Mouse (Mus musculus): Measurements from ENCODE around the gene Th. TPM values are rescaled to one million over a fixed set of nuclear protein-coding genes. Genes with fewer than 3 reads are reported as not detected.

The Th gene
- total RNA-seq, 2 experiments from 2014 or later, result not detected

- ATAC-seq (replicated peaks; ENCODE audit: low FRiP score, low TSS enrichment, poor library complexity, severe bottlenecking), result no peak
Measured at GRCm38 (mm10) chr7:142905606-142906005, 25.3 kb downstream of the Th start.

GRCm38 (mm10) chr7:142904331-142904730 lies 26.6 kb downstream of the Th start:
- no peak for ATAC-seq (replicated peaks; ENCODE audit: low FRiP score, low TSS enrichment, poor library complexity, severe bottlenecking)

GRCm38 (mm10) chr7:142902931-142903330 lies 28.0 kb downstream of the Th start:
- ATAC-seq (replicated peaks; ENCODE audit: low FRiP score, low TSS enrichment, poor library complexity, severe bottlenecking), result no peak

GRCm38 (mm10) chr7:142901774-142902173 lies 29.2 kb downstream of the Th start:
- ATAC-seq (replicated peaks; ENCODE audit: low FRiP score, low TSS enrichment, poor library complexity, severe bottlenecking), result no peak

GRCm38 (mm10) chr7:142899872-142900271 lies 31.1 kb downstream of the Th start:
- no peak for ATAC-seq (replicated peaks; ENCODE audit: low FRiP score, low TSS enrichment, poor library complexity, severe bottlenecking)

GRCm38 (mm10) chr7:142897471-142897870 lies 33.5 kb downstream of the Th start:
- ATAC-seq (replicated peaks; ENCODE audit: low FRiP score, low TSS enrichment, poor library complexity, severe bottlenecking), result no peak

- no peak for ATAC-seq (replicated peaks; ENCODE audit: low FRiP score, low TSS enrichment, poor library complexity, severe bottlenecking)
Measured at GRCm38 (mm10) chr7:142895901-142896665, 34.8 kb downstream of the Th start.

DNA sequence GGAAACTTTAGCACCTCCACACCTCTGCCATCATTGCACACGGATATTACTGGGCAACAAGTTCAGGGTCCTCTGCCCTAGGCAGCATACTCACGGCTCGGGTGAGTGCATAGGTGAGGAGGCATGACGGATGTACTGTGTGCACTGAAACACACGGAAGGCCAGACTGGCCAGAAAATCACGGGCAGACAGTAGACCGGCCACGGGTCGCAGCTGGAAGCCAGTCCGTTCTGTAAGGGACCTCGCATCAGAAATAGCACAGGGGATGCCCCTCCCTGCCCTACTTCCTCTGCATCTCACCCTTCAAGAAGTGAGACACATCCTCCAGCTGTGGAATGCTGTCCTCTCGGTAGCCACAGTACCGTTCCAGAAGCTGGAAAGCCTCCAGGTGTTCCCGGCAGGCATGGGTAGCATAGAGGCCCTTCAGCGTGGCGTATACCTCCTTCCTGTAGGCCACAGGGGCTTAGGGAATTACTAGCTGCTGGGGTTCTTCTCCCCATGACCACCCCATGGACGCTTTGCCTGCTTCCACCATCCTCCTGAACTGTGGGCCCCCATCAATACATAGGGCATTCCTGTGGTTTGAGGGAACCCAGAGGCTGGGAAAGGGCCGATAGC lies 35.6 kb downstream of the Th start:
- ATAC-seq (replicated peaks; ENCODE audit: low FRiP score, low TSS enrichment, poor library complexity, severe bottlenecking), result no peak

GRCm38 (mm10) chr7:142894669-142895068 lies 36.3 kb downstream of the Th start:
- ATAC-seq (replicated peaks; ENCODE audit: low FRiP score, low TSS enrichment, poor library complexity, severe bottlenecking), result peak; percentile 76

DNA sequence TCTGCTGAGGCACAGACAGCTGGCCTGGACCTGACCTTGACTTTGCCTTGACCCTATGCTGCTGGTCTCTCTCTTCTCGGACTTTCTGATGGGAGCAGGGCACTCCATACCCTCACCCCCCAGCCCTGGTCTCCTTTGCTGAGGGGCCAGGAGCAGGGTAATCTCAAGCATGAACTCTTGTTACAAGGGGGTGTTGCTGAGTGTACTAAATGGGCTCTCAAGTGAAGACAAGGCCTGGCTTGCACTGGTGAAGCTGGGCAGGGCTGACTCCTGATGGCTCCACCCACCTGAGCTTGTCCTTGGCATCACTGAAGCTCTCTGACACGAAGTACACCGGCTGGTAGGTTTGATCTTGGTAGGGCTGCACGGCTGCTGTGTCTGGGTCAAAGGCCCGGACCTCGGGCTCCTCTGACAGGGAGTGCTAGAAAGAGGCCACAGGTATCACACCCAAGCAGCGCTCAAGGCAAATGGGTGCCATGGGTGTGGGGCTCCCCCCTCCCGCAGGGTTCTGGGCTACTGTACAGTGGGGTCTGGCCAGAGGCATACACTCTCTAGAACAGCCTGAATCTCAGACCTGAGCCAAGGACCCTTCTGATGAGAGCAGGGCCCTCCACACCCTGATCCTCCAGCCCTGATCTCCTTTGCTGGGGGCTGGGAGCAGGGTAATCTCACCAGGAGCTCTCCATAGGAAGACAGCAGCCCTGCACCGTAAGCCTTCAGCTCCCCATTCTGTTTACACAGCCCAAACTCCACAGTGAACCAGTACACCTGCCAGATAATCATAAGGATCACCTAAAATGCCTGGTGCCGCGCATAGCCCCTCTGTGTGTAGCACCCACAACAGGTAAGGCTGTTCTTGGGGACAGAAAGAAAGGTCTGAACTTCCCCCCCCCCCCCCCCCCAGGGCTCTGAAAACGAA lies 36.9 kb downstream of the Th start:
- no peak for ATAC-seq (replicated peaks; ENCODE audit: low FRiP score, low TSS enrichment, poor library complexity, severe bottlenecking)

DNA sequence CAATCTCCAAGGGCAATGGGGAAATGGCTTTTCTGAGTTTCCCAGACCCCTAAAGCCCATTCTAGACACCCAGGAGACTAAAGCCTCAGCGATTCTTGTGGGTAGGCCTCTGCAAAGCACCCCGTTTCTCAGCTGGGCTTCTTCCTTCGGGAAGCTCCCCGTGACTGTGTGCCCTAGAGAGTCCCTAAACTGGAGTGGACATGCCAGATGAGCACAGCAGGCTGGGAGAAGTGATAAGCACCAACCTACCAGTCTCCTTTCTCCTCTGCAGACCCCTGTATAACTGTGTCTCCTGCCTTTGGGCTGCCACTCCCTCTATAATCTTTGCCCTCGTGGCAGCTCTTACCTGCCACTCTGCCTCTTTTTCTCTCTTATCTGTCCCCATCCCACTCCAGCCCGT lies 37.6 kb downstream of the Th start:
- no peak for ATAC-seq (replicated peaks; ENCODE audit: low FRiP score, low TSS enrichment, poor library complexity, severe bottlenecking)

- ATAC-seq (replicated peaks; ENCODE audit: low FRiP score, low TSS enrichment, poor library complexity, severe bottlenecking), result no peak
Measured at GRCm38 (mm10) chr7:142869419-142870163, 61.3 kb downstream of the Th start.

DNA sequence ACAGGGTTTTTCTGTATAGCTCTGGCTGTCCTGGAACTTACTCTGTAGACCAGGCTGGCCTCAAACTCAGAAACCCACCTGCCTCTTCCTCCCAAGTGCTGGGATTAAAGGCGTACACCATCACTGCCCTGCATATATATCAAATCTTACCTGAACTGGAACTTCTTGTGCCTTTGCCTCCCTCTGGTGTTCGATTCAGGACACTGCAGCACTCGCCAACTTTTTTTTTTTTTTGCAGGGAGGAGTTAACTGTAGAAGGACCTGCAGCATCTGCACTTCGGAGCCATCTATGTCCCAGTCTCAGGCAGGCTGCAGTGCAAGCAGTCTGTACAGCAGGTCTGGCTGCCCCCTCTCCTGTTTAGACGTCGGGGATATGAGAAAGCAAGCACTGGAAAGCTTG lies 80.2 kb downstream of the Th start:
- peak; percentile 96 for ATAC-seq (replicated peaks; ENCODE audit: low FRiP score, low TSS enrichment, poor library complexity, severe bottlenecking)

Other genes with a start within 250 kb of the Th start
- not detected in 2 replicates for gene Ins2, start 187.7 kb downstream of the Th start, total RNA-seq (2014; fragmentation: Nextera tagmentation)
- not detected in 2 replicates for gene Ins2, start 187.7 kb downstream of the Th start, total RNA-seq (2017)
- not detected in 2 replicates for gene Ascl2, start 38.1 kb upstream of the Th start, total RNA-seq (2014; fragmentation: Nextera tagmentation)
- gene Ascl2, start 38.1 kb upstream of the Th start, total RNA-seq (2017), result 0.99 TPM in 1 of 2 replicates, not detected in the other
- gene Tspan32, start 73.9 kb upstream of the Th start, total RNA-seq (2014; fragmentation: Nextera tagmentation), result 163 and 191 TPM in 2 replicates
- gene Tspan32, start 73.9 kb upstream of the Th start, total RNA-seq (2017), result 94.2 and 132 TPM in 2 replicates
- 194 and 203 TPM in 2 replicates for gene Cd81, start 121.6 kb upstream of the Th start, total RNA-seq (2014; fragmentation: Nextera tagmentation)
- gene Cd81, start 121.6 kb upstream of the Th start, total RNA-seq (2017), result 214 and 238 TPM in 2 replicates
- 36.9 and 58.7 TPM in 2 replicates for gene Tssc4, start 138.1 kb upstream of the Th start, total RNA-seq (2014; fragmentation: Nextera tagmentation)
- 15.5 and 37.8 TPM in 2 replicates for gene Tssc4, start 138.1 kb upstream of the Th start, total RNA-seq (2017)
- 0.13 TPM in 1 of 2 replicates, not detected in the other for gene Trpm5, start 163.5 kb upstream of the Th start, total RNA-seq (2014; fragmentation: Nextera tagmentation)
- gene Trpm5, start 163.5 kb upstream of the Th start, total RNA-seq (2017), result 2.3 TPM in 1 of 2 replicates, not detected in the other
- gene Kcnq1, start 175.2 kb upstream of the Th start, total RNA-seq (2014; fragmentation: Nextera tagmentation), result 0.46 TPM in 1 of 2 replicates, not detected in the other
- gene Kcnq1, start 175.2 kb upstream of the Th start, total RNA-seq (2017), result not detected in 2 replicates

Data from megakaryocyte-erythroid progenitor cell, adult 5-6 weeks (primary cell).